Mouse (Mus musculus): ENCODE results near the gene Rad1.
"Not testable (repeated sequence)": the region's sequence is repeated elsewhere in the genome, so short reads cannot be mapped to it uniquely, and the experiment has no call there.

The Rad1 gene

DNA sequence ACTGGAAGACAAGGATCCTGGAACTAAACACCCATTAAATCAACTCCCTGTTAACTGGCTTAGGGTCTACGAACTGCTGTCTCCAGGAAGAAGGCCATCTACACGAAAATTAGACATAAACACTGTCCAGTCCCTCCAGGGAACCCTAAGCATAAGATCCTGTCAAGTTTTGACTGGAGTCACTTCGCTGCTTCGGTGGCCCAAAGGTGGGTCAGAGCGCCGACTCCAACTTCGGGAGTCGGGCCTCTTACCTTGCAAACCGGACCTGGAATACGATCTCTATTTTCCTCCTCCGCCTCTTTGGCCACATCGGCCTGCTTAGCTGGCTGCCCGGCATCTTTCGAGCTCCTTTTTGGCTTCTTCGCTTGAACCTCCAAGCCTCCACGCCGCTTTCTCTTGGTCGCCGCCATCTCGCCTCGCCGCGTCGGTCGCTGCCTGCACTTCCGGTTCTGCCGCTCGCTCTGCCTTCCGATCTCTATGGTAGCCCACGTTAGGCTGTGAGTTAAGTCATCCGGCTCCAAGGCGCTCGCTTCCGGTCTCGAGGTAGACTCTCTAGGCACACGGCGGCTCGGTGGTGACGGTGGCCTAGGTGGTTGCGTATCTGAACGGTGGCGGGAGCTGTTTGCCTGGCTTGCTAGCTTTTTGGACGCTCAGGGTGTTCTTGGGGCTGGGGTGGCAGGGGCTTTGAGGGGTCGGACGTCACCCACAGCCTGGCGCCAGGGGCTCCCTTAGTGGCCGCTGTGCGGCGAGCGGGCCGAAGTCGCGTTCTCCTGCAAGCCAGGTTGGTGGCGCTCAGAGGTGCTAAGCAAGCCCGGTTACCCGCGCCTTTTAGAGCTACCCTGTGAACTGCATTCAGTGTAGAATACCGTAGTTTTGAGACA, at the start of gene Rad1, which contains the start of gene Brix1:
Gene Rad1, plus strand, starts transcription at position 535 of the 881 bp plus-strand sequence.
Gene Brix1, minus strand, starts transcription at position 464 of the 881 bp plus-strand sequence.
- peak; percentile 83 for DNase-seq (ENCODE audit: low read depth)

DNA sequence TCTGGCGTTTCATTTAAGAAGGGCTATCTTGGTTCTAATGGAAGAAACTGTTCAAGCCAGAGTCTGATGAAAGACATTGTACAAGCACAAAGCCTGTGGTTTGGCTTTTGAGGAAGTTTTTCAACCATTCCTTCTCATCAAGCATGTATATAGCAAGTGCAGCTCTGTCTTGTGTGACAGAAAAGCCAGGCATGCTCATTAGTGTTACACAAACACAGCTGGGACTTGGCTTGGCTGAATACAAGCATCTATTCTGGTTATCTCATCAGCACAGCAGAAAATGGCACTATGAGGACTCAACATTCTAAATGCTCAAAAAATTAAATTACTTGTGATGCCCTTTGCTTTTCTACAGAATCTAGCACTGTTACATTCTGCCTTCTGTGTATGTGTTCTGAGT, 48.9 kb upstream of the Rad1 start:
- no peak for DNase-seq (ENCODE audit: low read depth)

DNA sequence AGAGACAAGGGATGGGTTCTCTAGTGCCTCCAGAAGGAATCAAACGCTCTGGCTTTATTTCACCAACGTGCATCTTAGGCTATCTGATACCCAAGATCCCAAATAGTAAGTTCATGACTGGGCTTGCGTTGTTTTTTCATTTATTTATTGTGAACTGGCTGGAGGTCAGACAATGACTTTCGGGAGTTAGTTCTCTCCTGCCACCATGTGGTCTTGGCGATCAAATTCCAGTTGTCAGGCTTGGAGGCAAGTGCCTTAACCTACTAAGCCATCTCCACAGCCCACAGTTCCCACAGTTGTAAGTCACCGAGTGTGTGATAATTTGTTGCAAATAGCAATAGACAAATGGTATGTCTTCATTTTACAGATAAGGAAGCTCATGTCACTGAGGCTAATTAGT, 45.9 kb upstream of the Rad1 start:
- DNase-seq (ENCODE audit: low read depth), result peak; percentile 5

DNA sequence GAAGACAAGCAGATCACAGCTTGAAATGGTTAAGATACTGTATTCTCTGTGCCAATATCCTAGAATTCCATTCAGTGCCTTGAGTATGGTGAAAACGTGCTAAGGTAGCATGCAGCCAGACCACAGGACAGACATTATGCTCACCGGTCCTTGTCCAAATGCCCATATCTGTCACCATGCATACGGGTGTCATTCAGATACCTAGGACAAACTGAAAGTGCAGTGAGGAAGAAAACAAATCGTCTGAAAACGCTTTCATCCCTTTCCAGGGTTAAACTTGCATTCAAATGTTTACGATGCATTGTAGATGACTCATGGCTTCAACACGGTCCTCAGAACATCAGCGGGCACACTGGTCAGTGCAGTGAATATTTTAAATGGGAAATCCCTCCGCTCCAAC, 44.3 kb upstream of the Rad1 start:
- DNase-seq (ENCODE audit: low read depth), result no peak

DNA sequence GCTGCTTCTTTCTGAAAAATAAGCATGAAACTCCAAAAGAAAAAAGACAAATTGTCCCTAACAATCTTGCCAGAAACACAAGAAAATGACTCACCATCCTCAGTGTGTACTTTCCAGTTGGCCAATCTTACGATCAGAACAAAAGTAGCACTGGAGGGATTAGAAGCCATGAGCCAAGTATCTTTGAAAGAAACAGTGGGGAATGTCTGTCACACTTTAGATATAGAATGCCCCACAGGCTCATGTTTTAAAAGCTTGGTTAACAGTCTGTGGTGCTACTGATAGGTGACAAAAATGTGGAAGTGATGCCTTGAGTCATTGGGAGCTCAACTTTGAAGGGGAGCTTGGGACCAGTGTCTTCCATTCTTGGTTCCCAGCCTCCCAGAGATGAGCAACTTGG, 43.5 kb upstream of the Rad1 start:
- DNase-seq (ENCODE audit: low read depth), result no peak

DNA sequence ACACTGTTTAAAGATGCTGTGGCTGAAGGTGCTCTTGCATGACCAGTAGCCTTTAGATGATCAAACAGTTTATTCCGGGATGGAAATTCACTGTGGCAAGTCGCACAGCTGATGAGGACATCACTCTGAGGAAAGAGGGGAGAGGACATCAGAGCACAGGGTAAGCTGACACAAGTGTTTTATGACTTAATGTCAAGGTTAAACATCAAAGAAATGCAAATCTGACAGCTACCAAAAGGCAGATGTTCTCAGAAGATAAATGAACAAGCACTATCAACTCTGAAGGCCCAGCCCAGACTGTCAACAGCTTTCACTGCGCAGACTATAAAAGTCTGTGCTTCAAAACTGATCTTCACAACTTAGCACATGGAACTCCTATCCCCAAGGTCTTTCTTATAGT, 38.7 kb upstream of the Rad1 start:
- no peak for DNase-seq (ENCODE audit: low read depth)

DNA sequence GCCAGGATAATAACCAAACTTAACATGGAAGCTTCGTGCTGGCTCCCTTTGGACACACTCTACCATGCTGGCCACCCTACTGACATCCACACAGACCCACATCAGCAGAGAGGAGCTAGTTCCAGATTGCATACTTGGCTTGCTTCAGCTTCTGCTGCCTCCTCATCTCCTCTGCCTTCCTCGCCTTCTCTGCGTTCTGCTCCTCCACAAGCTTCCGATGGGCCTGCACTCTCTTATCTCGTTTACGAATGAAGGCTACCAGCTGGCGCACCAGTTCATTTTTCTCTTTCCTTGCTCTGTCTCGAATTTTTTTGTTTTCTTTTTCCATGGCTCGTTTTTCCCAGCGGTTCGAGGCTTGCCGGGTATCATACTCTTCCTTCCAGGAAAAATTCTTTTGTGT, 24.8 kb upstream of the Rad1 start:
- no peak for DNase-seq (ENCODE audit: low read depth)

DNA sequence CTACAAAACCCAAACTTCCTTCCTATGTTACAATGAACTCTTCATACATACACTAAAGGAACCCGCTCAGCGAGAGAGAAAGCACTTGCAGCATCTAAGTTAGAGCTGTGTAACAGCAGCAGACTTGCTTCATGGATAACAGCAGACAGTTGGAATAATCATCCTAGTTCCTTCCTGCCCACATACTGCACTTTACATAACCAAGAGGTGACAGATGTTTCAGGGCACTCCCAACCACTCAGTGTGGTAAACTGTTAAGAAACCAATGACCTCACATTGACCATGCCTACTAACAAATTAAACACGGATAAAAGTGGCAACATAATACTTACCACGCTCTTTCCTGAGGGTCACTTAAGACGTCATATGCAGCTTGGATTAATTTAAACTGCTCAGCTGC, 22.3 kb upstream of the Rad1 start:
- DNase-seq (ENCODE audit: low read depth), result no peak

DNA sequence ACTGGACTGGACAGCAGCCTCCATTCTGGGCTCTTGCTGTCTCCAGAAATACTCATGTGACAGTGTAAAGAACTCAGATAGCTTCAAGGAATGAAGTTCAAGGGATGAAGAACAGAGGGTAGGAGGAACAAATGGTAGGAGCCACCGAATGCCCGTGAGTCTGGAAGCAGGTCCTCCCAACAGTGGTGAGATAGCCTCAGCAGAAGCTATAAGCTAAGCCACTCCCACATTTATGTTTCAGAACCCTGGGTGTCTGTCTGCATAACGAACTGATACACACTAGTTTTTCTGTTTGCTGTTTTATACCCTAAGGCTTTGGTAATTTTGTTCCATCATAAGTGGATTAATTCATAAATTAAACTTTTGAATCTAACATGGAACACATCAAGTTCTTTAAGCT, 21.1 kb upstream of the Rad1 start:
- DNase-seq (ENCODE audit: low read depth), result no peak

DNA sequence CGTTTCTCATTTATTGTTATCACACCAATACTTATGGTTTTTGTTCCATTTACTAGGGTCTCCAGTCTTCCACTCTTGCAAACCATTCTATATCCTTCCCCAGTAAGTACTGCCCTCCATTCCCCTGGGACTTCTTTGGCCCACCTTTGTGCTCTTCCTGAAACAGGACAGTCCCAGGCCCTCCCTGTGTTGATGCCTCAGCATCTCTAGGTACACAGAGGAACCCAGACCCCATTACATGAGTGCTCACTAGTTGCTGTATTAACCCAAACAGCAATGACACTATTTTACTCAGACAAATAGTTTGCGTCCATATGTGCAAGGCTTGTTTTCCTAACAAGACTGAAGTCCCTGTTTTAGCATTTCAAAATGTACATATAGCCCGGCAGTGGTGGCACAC, 17.1 kb upstream of the Rad1 start:
- DNase-seq (ENCODE audit: low read depth), result no peak

DNA sequence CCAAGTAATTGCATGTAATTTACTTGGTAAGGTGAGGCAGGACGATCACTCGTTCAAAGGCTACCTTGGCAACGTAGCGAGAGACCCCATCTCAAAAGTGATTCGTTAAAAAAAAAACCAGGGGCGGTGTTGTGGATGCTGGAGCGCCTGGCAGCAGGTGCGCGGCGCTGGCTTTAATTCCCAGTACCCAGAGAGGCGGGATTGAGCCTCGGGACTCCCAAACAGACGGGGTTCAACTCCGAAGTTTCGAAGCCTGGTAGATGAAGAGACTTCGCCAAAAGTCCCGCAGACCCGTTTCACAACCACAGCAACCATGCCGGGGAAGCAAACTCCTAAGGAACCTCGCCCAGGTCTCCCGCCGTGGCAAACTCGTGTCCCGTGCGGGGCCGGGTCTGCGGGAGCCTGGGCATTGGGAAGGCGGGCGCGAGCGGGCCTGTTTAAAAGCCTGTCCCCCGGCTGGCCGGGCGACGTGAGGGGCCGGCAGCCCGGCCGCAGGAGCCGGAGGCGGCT, 16.1 kb upstream of the Rad1 start:
- DNase-seq (ENCODE audit: low read depth), result no peak

DNA sequence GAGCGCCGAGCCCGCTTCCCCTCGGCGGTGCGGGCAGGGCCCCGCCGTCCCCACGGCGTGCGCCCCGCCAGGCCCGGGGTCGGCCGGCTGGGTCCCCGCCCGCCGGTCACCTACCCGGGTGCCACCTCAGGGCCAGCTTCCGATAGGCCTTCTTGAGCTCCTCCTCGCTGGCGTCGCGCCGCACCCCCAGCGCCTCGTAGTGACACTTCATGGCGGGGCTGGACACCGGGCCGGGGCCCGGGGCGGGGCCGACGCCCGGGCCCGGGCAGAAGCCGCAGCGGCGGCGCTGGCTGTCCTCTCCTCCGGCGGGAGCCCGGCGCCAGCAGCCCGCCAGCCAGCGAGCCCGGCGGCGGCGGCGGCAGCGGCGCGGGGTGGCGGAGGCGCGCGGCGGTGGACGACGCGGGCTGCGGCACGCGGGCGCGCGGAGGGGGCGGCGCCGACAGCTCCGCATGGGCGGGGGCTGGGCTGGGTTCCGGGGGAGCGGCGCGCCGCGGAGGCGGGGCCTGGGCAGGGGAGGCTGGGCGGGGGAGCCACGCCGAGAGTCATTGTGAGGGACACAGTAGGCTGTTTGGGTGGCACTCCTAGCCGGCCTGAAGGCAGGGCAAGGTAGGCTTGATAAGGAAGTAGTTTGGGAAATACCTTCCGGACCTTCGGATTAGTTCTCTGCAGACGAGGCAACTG, 15.5 kb upstream of the Rad1 start, which contains the start of gene Dnajc21:
Gene Dnajc21, minus strand, starts transcription at position 366 of the 681 bp plus-strand sequence.
- peak; percentile 20 for DNase-seq (ENCODE audit: low read depth)

DNA sequence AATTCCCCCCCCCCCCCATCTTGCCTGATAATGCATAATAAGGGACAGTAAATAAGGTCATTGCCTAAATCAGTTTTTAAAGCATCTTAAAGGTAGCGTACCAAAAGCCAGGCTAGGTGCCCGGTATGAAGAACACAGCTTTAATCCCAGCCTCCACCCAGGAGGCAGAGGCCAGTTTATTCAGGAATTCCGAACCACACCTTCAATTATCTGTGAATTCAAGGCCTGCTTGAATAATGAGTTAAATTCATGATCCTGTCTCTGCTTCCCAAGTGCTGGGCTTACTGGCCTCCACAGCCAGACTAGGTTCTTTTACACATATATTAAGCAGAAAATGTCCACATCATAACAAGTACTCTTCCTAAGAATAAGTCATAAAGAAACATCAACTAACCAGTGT, 14.9 kb upstream of the Rad1 start:
- no peak for DNase-seq (ENCODE audit: low read depth)

DNA sequence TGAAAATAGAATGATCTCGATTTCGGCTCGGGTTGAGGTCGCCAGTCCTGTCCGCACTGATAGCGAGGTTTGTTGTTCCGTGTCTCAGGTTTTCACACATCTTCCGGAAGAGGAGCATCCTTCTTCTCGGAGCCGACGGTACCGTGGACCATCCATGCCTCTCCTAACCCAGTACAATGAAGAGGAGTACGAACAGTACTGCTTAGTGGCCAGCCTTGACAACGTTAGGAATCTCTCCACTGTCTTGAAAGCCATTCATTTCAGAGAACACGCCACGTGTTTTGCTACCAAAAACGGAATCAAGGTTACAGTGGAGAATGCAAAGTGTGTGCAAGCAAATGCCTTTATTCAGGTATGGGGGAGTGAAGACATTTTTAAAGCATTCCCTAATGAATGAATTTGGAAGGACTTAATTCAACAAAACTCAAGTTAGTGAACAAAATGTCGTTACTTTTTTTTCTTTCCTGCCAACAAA, 584 bp downstream of the Rad1 start:
- DNase-seq (ENCODE audit: low read depth), result no peak

DNA sequence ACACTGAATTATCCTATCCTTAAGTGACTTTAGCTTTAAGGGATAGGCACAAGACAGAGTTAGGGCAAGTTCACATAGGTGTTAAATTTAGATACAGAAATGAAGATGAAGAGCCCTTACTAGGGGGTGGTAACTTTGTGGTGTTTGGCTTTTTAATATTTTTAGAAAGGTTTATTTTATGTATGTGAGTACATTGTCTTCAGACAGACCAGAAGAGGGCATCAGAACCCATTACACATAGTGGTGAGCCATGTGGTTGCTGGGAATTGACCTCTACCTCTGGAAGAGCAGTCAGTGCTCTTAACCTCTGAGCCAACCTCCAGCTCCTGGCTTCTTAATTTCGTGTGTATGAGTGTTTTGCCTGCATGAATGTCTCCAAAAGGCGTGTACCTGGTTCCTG, 1.4 kb downstream of the Rad1 start:
- no peak for DNase-seq (ENCODE audit: low read depth)

DNA sequence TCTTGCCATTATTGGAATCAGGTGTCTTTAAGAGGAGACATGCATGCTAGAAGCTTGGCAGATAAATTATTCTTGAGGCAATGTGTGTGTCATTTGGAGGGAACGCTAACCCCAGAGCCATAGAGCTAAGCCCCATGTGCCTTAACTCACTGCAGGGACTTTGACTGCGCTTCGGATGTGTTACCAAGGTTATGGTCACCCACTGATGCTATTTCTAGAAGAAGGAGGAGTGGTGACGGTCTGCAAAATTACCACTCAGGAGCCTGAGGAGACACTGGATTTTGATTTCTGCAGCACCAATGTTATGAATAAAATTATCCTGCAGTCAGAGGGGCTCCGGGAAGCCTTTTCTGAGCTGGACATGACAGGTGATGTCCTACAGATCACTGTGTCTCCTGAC, 4.3 kb downstream of the Rad1 start:
- no peak for DNase-seq (ENCODE audit: low read depth)

DNA sequence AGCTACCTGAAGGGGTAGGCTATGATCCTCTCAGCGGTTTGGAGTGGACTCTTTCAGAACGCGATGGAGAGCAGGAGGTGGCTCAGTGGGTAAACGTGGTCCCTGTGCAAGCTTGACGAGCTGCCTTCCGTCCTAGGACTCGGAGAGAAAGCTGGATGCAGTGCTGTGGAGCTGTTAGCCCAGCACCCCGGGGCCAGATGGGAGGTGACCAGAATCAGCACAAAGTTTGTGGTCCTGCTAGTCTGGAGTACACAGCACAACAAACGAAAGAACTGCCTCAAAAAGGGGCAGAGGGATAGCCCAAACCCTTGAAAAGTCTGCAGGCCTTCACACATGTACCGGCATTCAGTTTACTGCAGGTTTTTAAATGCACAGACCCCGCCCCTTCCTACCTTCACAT, 10.1 kb downstream of the Rad1 start:
- no peak for DNase-seq (ENCODE audit: low read depth)

DNA sequence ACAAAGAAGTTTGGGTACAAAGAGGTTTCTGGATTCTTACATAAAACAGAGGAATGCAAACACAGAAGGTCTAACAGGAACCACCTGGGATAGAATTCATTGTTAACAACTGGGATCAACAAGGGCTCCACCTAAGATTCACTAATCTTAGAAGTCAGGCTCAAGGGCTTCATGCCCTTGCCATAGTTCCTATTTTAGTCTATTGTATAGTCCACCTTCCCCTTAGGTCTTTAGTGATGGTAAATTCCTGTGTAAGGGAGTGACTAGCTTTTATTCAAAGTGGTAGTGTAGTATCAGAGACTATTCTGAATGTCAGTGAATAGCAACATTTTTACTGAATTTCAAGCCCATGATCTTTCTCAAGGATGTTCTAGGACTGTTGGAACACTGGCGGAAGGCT, 10.9 kb downstream of the Rad1 start:
- not testable (repeated sequence) for DNase-seq (ENCODE audit: low read depth)

DNA sequence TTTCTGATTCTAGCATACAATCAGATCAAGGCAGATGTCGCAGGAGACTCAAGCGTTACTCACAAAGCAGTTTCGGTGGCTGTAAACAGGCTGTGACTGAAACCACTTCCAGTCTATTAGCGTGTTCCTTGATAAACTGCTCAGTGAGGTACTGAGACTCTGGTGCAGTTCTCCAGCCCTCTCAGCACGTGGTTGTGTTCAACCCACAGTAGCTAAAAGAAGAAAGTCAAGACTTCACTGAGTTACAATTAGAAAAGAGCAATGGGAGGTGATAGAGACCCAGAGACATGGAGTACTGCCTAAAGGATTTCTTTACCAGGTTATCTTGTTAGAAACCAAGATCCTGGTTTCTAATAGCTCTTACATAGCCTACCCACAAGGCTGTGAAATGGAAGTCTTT, 13.8 kb downstream of the Rad1 start:
- no peak for DNase-seq (ENCODE audit: low read depth)

DNA sequence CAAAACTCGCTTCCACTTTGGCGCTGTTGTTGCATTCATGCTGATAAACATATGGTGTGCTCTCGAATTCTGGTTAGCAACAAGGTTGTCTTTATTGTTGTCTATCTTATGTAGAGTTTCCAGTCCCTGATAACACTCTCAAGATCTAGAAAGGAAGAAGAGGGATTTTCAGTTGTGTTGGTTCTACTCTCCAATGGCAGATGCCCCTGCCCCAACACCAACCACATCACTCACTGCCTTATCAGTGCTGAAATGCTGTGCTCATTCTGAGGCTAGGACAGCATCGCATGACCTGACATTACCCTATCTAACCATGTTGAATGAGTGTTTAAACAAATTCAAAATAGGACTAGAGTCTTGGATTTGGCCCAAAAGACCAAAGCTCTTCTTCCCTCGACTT, 14.2 kb downstream of the Rad1 start:
- no peak for DNase-seq (ENCODE audit: low read depth)

DNA sequence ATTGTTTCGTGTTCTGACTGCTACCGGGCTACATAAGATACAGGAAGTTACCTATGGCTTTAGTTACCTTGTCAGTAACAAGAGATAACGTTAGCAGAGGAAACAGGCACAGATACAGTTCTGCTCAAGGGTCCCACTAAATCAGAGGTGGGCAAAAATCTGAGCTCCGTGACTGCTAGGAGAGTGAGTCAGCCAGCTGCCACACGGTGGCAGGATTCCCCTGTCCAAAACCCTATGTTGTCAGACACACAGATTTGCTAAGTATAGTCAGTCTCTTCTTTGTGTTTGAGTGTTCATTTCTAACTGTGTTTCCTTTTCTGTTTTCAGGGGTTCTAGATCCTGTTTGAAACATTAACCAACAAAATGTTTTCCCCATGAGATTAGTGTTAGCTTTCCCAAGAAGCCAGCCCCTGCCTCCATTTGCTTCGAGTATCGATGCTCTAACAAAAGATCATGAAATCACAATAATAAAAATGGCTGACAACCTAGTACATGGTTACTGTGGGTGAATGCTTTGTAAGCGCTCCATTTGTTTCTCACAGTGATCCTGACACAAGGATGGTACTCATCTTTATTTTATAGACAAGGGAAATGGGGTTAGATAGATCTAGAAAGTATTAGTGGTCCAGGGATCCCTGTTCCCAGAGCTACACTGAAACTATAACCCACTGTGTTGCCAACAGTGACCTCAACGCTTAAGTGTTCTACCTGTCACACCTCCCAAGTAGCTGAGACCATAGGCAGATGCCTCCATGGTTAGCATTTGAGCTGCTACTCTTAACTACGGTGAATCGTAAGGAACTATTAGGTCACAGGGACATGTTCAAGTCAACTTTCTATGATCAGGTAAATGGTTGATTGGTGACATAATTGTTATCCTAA, 15.3 kb downstream of the Rad1 start:
- DNase-seq (ENCODE audit: low read depth), result peak; percentile 38

DNA sequence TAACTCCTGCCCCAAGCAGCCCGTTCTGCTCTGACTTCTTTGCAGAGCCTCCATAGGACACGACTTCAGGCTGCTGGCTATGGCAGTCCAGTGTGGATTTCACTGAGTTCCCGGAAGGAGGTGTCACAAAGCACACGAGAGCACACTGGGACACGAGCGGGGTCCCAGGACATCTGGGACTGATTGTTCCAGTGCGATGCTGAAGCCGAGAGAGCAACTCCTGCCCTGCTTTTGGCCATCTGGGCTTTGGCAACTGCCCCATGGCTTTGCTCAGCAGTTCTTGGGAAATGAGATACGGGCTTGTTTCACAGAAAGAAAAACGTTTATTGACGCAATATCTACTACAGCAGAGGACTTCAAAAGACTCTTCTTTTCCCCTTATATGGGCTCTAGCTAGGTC, 20.3 kb downstream of the Rad1 start:
- peak; percentile 27 for DNase-seq (ENCODE audit: low read depth)
